Mouse (Mus musculus) liver, embryonic 11.5 days (tissue): ENCODE measurements at regions not wholly inside any gene's neighbourhood (a gene's known extent, or its start where the extent isn't known, plus 50 kb on each side); places are given as distances from the start of the nearest gene placed in this dataset.

Source experiments
- ATAC-seq: fragments of 200-750 bp; cut with Nextera tagmentation; replicated peaks from 2 replicates; pipeline ENCODE4 v1.8.0; 2017; ENCODE audit warnings: moderate number of reproducible peaks, mild to moderate bottlenecking, moderate TSS enrichment, moderate library complexity; ENCODE audit not compliant: low FRiP score
- DNase-seq: peaks from one replicate; pipeline ENCODE4 v3.0.0-alpha.2; 2017; ENCODE audit warnings: low spot score
- H3K27ac ChIP-seq: fragments of 300-500 bp; sonication (generic); 2 replicates; pipeline ENCODE4 v1.5.1; 2014; ENCODE audit warnings: mild to moderate bottlenecking, low read depth, low read length, control low read depth
- H3K27me3 ChIP-seq: fragments of 300-500 bp; sonication (generic); replicated peaks from 2 replicates; pipeline ENCODE4 v1.6.1; 2014; ENCODE audit warnings: low read length, mixed read lengths; ENCODE audit not compliant: control insufficient read depth, insufficient read depth
- H3K36me3 ChIP-seq: fragments of 300-500 bp; sonication (generic); 2 replicates; pipeline ENCODE4 v1.6.1; 2014; ENCODE audit warnings: mild to moderate bottlenecking, low read length, moderate library complexity, mixed read lengths; ENCODE audit not compliant: control insufficient read depth, insufficient read depth
- H3K4me1 ChIP-seq: fragments of 300-500 bp; sonication (generic); replicated peaks from 2 replicates; pipeline ENCODE4 v1.6.1; 2014; ENCODE audit warnings: low read length, mixed read lengths; ENCODE audit not compliant: control insufficient read depth, insufficient read depth
- H3K4me2 ChIP-seq: fragments of 300-500 bp; sonication (generic); 2 replicates; pipeline ENCODE4 v1.6.1; 2014; ENCODE audit warnings: mild to moderate bottlenecking, control low read depth, moderate library complexity
- H3K4me3 ChIP-seq: fragments of 300-500 bp; sonication (generic); 2 replicates; pipeline ENCODE4 v1.5.1; 2014; ENCODE audit warnings: low read depth, low read length, control low read depth
- H3K9ac ChIP-seq: fragments of 300-500 bp; sonication (generic); 2 replicates; pipeline ENCODE4 v1.6.1; 2014; ENCODE audit warnings: low read depth, low read length, control low read depth
- H3K9me3 ChIP-seq: fragments of 300-500 bp; sonication (generic); 2 replicates; pipeline ENCODE4 v1.6.1; 2016; ENCODE audit warnings: low read length, inconsistent platforms, mixed read lengths; ENCODE audit not compliant: control insufficient read depth
- WGBS: fragments of 180-500 bp; shearing (Covaris S2); extraction: QIAGEN DNeasy Blood & Tissue Kit; methylation state at CpG from one replicate; pipeline ENCODE4 v1.1.7; 2014; 5-methylcytosine and 5-hydroxymethylcytosine counted together

DNA sequence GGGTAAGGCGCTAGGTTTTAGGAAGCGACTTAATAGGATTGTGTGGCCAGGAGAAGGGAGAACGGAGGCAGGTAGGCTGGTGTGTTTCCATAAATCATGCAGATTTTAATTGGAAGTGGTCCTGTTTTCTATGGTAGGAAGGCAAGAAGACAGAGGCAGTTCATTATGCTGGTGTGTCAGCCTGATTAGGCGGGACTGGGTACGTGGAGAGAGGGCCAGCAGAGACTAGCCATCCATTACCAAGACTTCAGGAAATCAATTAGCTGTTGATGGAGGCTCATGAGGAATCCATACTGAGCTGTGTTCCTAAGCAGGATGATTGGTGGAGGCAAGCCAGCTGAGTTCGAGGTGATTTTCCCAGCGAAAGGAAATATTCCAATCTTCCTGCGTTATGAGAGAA is 261.3 kb upstream of the Dynlrb2 start:
- no peak overlapping the region for H3K9ac ChIP-seq
- no peaks in the 10 kb centered on the region for H3K27me3 ChIP-seq
- no peak for DNase-seq
- H3K27ac ChIP-seq, result no peak overlapping the region
- no peak overlapping the region for H3K4me2 ChIP-seq
- no peaks in the 10 kb centered on the region for H3K4me1 ChIP-seq
- H3K4me3 ChIP-seq, result no peak overlapping the region
- no peaks in the 10 kb centered on the region for H3K36me3 ChIP-seq
- 52% methylated on average over 8 of the region's 8 CpGs for WGBS
- no peaks in the 10 kb centered on the region for H3K9me3 ChIP-seq
- no peak for ATAC-seq

- DNase-seq (no peak), ATAC-seq (no peak)
- Histone ChIP-seq H3K36me3 (no peaks in the 10 kb centered on the region), H3K4me1 (no peaks in the 10 kb centered on the region), H3K9me3 (no peaks in the 10 kb centered on the region), H3K9ac (no peak overlapping the region), H3K27me3 (no peaks in the 10 kb centered on the region), H3K27ac (no peak overlapping the region), H3K4me2 (no peak overlapping the region), H3K4me3 (no peak overlapping the region)
- WGBS, result 62% methylated on average over 5 of the region's 5 CpGs
These were observed 261.8 kb upstream of the Dynlrb2 start for GRCm38 (mm10) chr8:116242972-116243371.

GRCm38 (mm10) chr8:116241987-116242242 is 262.9 kb upstream of the Dynlrb2 start:
- Histone ChIP-seq H3K27me3 (no peaks in the 10 kb centered on the region), H3K9ac (no peak overlapping the region), H3K4me1 (no peaks in the 10 kb centered on the region), H3K36me3 (no peaks in the 10 kb centered on the region), H3K4me2 (no peak overlapping the region), H3K4me3 (no peak overlapping the region), H3K27ac (no peak overlapping the region), H3K9me3 (no peaks in the 10 kb centered on the region)
- 89% methylated on average over 5 of the region's 5 CpGs for WGBS
- ATAC-seq (no peak), DNase-seq (no peak)

- Histone ChIP-seq H3K9me3 (no peaks in the 10 kb centered on the region), H3K27me3 (no peaks in the 10 kb centered on the region), H3K4me3 (no peak overlapping the region), H3K27ac (no peak overlapping the region), H3K36me3 (no peaks in the 10 kb centered on the region), H3K4me2 (no peak overlapping the region), H3K9ac (no peak overlapping the region), H3K4me1 (no peaks in the 10 kb centered on the region)
- ATAC-seq (no peak), DNase-seq (no peak)
- 76% methylated on average over 11 of the region's 11 CpGs for WGBS
These were observed 263.4 kb upstream of the Dynlrb2 start for GRCm38 (mm10) chr8:116241146-116241986.

- H3K9ac ChIP-seq, result no peak overlapping the region
- no peak overlapping the region for H3K4me2 ChIP-seq
- H3K27ac ChIP-seq, result no peak overlapping the region
- no peaks in the 10 kb centered on the region for H3K27me3 ChIP-seq
- no peaks in the 10 kb centered on the region for H3K4me1 ChIP-seq
- no peaks in the 10 kb centered on the region for H3K9me3 ChIP-seq
- H3K4me3 ChIP-seq, result no peak overlapping the region
- DNase-seq, result no peak
- H3K36me3 ChIP-seq, result no peaks in the 10 kb centered on the region
- WGBS, result 83% methylated on average over 1 of the region's 1 CpGs
- ATAC-seq, result no peak
These were observed 266.1 kb upstream of the Dynlrb2 start for GRCm38 (mm10) chr8:116238670-116239069.

- 77% methylated on average over 3 of the region's 3 CpGs for WGBS
- H3K27ac ChIP-seq, result no peak overlapping the region
- no peaks in the 10 kb centered on the region for H3K9me3 ChIP-seq
- no peak overlapping the region for H3K4me2 ChIP-seq
- no peak overlapping the region for H3K4me3 ChIP-seq
- ATAC-seq, result no peak
- no peak overlapping the region for H3K9ac ChIP-seq
- no peaks in the 10 kb centered on the region for H3K36me3 ChIP-seq
- no peaks in the 10 kb centered on the region for H3K4me1 ChIP-seq
- DNase-seq, result no peak
- H3K27me3 ChIP-seq, result no peaks in the 10 kb centered on the region
These were observed 267.1 kb upstream of the Dynlrb2 start for GRCm38 (mm10) chr8:116237561-116238100.

GRCm38 (mm10) chr8:116229654-116230136 is 275.1 kb upstream of the Dynlrb2 start:
- ATAC-seq (no peak), DNase-seq (no peak)
- Histone ChIP-seq H3K9me3 (no peaks in the 10 kb centered on the region), H3K9ac (no peak overlapping the region), H3K4me3 (no peak overlapping the region), H3K4me2 (no peak overlapping the region), H3K27ac (no peak overlapping the region), H3K4me1 (no peaks in the 10 kb centered on the region), H3K36me3 (no peaks in the 10 kb centered on the region), H3K27me3 (no peaks in the 10 kb centered on the region)
- WGBS, result 61% methylated on average over 5 of the region's 5 CpGs

DNA sequence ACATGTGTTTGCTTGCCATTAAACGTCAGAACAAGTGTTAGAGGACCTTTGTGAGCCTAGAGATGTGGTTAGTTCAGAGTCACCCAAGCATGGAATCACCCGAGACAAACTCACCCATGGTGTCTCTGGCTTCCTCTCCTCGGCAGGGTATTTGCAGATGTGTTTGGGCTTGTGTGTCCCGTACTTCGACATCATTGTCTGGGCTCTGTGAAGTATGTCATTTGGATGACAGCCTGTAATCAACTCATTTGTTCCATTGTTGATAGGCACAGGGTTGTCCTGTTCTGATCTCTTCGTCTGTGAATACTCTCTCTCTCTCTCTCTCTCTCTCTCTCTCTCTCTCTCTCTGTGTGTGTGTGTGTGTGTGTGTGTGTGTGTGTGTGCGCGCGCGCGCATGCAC is 277.8 kb upstream of the Dynlrb2 start:
- Histone ChIP-seq H3K4me2 (no peak overlapping the region), H3K9me3 (no peaks in the 10 kb centered on the region), H3K4me3 (no peak overlapping the region), H3K4me1 (no peaks in the 10 kb centered on the region), H3K27ac (no peak overlapping the region), H3K27me3 (no peaks in the 10 kb centered on the region), H3K9ac (no peak overlapping the region), H3K36me3 (no peaks in the 10 kb centered on the region)
- WGBS, result 90% methylated on average over 11 of the region's 11 CpGs
- DNase-seq, result no peak
- ATAC-seq, result no peak

DNA sequence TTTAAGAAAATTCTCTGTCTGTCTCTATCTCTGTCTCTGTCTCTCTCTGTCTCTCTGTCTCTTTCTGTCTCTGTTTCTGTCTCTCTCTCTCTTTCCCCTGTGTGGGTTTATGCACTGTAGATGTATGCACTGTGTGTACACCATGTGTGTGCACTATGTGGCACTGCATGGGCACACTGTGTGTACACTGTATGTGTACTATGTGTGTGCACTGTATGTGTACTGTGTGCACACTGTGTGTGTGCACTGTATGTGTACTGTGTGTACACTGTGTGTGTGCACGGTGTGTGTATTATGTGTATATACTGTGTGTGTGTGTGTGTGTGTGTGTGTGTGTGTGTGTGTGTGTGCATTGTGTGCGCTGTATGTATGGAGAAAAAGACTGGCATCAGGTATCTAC is 281.5 kb upstream of the Dynlrb2 start:
- H3K4me3 ChIP-seq, result no peak overlapping the region
- H3K9ac ChIP-seq, result no peak overlapping the region
- no peak for DNase-seq
- H3K27me3 ChIP-seq, result no peaks in the 10 kb centered on the region
- no peaks in the 10 kb centered on the region for H3K9me3 ChIP-seq
- H3K27ac ChIP-seq, result no peak overlapping the region
- ATAC-seq, result no peak
- no peak overlapping the region for H3K4me2 ChIP-seq
- 88% methylated on average over 2 of the region's 2 CpGs for whole genome bisulfite sequencing
- H3K4me1 ChIP-seq, result no peaks in the 10 kb centered on the region
- H3K36me3 ChIP-seq, result no peaks in the 10 kb centered on the region
